Mouse (Mus musculus): Measurements from ENCODE around the gene Map4k4. TPM values are rescaled to one million over a fixed set of nuclear protein-coding genes. Genes with fewer than 3 reads are reported as not detected.

The Map4k4 gene
- polyA plus RNA-seq, 1 experiment from 2014 or later = 42.6 TPM

DNA sequence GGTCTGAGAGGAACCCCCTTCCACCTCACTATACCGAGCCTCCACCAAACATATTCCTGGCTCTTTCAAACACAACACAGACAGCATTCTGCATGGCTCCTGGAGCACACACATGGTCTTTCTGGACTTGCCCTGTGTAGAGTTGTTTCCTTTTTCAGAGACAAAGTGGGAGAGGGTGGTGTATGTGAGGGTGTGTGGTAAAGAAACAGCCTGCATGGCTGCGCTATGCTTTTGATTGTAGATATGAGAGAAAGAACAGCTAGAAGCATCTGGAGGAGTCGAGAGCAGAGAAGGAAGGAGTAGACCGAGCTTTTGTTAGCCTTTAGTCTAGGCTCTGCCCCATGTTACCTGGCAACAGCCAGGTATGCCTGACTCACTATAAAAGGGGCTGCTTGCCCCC is 162.7 kb downstream of the Map4k4 start:
- no peaks in the 10 kb centered on the region for H3K27me3 ChIP-seq
- 0 out of 2 replicates have a peak, but pooled peaks have one; percentile 27 for ATAC-seq (ENCODE audit: low FRiP score, low read depth)
- no peak overlapping the region for H3K9ac ChIP-seq
- 60% methylated on average over 4 of the region's 4 CpGs for WGBS
- no peaks in the 10 kb centered on the region for H3K4me1 ChIP-seq (replicated peaks)
- no peak overlapping the region for H3K27ac ChIP-seq (replicated peaks)
- no peak overlapping the region for H3K4me3 ChIP-seq
- no peak overlapping the region for H3K4me2 ChIP-seq
- H3K36me3 ChIP-seq = no peaks in the 10 kb centered on the region
- H3K9me3 ChIP-seq = no peaks in the 10 kb centered on the region

DNA sequence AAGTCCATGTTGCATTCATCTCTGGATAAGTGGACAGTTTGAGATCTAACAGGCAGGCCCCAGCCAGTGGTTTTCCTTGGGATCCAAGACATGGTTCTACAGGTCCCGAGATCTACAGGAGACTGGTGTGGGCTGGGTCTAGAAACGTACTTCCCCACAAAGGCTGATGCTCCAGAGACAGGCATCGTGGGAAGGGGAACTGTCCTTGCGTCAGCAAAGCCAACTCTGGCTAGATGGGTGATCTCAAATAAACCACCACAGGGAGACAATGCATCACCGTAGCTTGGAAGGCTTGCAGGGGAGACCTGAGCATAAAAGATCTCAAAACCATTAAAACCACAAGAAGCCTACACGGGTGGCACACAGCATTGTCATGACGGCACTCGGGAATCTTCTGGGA is 163.8 kb downstream of the Map4k4 start:
- H3K4me3 ChIP-seq = no peak overlapping the region
- ATAC-seq (ENCODE audit: low FRiP score, low read depth) = no peak

DNA sequence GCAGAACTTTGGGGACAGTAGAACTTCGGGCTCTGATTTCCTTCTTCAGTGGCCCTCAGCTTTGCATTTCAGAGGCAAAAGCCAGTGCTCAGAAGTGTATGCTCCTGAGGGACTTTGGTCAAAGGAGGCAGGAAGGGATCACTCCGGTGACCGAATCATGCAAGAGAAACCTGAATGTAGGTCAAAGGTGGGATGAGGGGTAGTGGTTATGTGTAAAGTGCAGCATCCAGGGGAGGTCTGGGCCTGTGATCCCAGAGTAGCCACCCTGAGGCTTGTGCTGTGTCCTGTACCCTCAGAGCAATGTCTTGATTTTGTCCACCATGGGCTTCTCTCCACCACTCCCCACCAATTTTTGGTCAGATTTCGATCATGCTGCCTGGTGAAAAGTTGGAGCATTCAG is 171.8 kb downstream of the Map4k4 start:
- Histone ChIP-seq H3K4me2 (no peak overlapping the region), H3K9ac (no peak overlapping the region), H3K4me1 (replicated peaks) (no peaks in the 10 kb centered on the region), H3K9me3 (no peaks in the 10 kb centered on the region), H3K27me3 (no peaks in the 10 kb centered on the region), H3K36me3 (no peaks in the 10 kb centered on the region), H3K4me3 (no peak overlapping the region), H3K27ac (replicated peaks) (no peak overlapping the region)
- no peak for ATAC-seq (ENCODE audit: low FRiP score, low read depth)
- WGBS = 82% methylated on average over 4 of the region's 4 CpGs

More for the DNA sequence above, 163.8 kb downstream of the Map4k4 start:
- H3K36me3 ChIP-seq = no peaks in the 10 kb centered on the region
- no peak overlapping the region for H3K9ac ChIP-seq
- H3K9me3 ChIP-seq = no peaks in the 10 kb centered on the region
- no peaks in the 10 kb centered on the region for H3K27me3 ChIP-seq
- H3K4me2 ChIP-seq = no peak overlapping the region
- no peak overlapping the region for H3K27ac ChIP-seq (replicated peaks)
- no peaks in the 10 kb centered on the region for H3K4me1 ChIP-seq (replicated peaks)
- WGBS = 94% methylated on average over 8 of the region's 8 CpGs

DNA sequence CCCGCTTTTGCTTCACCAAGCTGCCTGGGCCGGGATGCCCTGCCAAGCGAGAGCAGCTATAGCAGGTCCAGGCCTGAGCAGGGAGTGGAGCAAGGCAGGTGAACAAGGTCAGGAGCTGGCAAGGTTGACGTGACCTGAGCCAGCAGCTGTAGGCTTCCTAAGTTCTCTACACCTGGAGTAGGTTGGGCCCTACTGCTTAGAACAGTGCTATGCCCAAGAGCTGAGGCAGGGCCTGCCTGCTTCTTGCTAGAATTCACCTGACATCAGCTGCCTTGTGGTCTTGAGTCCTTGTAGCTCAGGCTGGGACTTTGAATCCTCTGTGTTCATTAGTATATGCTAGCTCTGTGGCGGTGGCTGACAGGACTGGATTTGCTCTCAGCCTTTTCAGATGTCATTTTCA is 173.1 kb downstream of the Map4k4 start, which contains the start of gene Il1r2:
Gene Il1r2, plus strand, starts transcription at position 301 of the 400 bp plus-strand sequence.
- no peak within 1 kb of the TSS for H3K27ac ChIP-seq (replicated peaks)
- no peaks in the 10 kb centered on the region for H3K4me1 ChIP-seq (replicated peaks)
- ATAC-seq (ENCODE audit: low FRiP score, low read depth) = no peak
- H3K4me2 ChIP-seq = no peak within 1 kb of the TSS
- H3K9ac ChIP-seq = no peak within 1 kb of the TSS
- no peaks in the 10 kb centered on the region for H3K27me3 ChIP-seq
- H3K36me3 ChIP-seq = no peaks in the 10 kb centered on the region
- H3K9me3 ChIP-seq = no peaks in the 10 kb centered on the region
- no peak within 1 kb of the TSS for H3K4me3 ChIP-seq
- WGBS = 95% methylated on average over 5 of the region's 5 CpGs

Other genes starting within 250 kb of the Map4k4 start
- 8.1 and 9.9 TPM in 2 replicates for gene Creg2, start 249.4 kb upstream of the Map4k4 start, polyA plus RNA-seq (2015; fragmentation: Nextera tagmentation; extraction: Ambion mirVana)
- 0.13 and 0.35 TPM in 2 replicates for gene Rfx8, start 179.9 kb upstream of the Map4k4 start, polyA plus RNA-seq (2015; fragmentation: Nextera tagmentation; extraction: Ambion mirVana)
- not detected in 2 replicates for gene Gm3646, start 95.6 kb upstream of the Map4k4 start, polyA plus RNA-seq (2015; fragmentation: Nextera tagmentation; extraction: Ambion mirVana)
- gene Il1r2, start 173.2 kb downstream of the Map4k4 start, polyA plus RNA-seq (2015; fragmentation: Nextera tagmentation; extraction: Ambion mirVana) = 0.74 and 0.75 TPM in 2 replicates